Mouse (Mus musculus) activated CD4-positive, CD25-positive, alpha-beta regulatory T cell (primary cell): Measurements from ENCODE around the gene Olfr536. TPM values are rescaled to one million over a fixed set of nuclear protein-coding genes. Genes with fewer than 3 reads are reported as not detected.

Experiments
- polyA plus RNA-seq, 2 experiments: library from polyadenylated mRNA; unstranded; fragments of 100-300 nt; shearing (Covaris generic); gene quantifications; one replicate each; pipeline ENCODE4 v1.2.1; 2017

The Olfr536 gene
- not detected for polyA plus RNA-seq

DNA sequence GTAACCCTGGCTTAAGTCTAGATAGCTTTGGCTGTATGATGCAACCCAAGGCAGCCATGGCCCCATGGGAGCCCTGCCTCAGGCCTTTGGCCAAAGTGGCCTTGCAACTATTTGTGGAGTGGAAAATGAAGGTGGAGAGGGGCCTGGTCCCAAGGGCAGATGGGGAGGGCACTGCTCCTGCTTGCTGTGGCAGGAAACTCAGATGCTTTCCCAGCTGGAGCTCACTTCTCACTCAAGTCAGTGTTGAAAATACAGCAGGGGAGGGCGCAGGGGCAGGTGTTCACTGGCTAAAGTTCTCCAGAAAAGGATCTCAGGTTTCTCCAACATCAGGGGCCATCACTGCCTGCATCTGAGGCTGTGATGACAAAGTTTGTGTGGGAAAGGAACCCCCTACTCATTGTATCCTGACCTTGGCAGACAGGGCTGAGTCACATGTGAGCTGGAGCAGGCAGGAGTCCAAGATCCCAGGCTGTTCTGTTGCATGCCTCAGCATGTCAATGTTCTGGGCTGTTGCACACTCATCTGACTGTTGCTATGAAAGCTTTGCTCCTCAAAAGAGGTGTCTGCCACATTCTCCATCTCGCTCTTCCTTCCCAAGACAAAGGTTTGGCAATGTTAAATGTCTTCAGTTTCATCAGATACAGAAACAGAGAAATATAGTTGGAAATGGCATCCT, at the start of gene Olfr536:
TSS of gene Olfr536 (minus strand) at position 51 of the 676 bp plus-strand sequence.

GRCm38 (mm10) chr7:140483916-140484315, 23.3 kb downstream of the Olfr536 start, which contains the start of gene Olfr535:
Gene Olfr535, plus strand, starts transcription at chr7:140484216.

DNA sequence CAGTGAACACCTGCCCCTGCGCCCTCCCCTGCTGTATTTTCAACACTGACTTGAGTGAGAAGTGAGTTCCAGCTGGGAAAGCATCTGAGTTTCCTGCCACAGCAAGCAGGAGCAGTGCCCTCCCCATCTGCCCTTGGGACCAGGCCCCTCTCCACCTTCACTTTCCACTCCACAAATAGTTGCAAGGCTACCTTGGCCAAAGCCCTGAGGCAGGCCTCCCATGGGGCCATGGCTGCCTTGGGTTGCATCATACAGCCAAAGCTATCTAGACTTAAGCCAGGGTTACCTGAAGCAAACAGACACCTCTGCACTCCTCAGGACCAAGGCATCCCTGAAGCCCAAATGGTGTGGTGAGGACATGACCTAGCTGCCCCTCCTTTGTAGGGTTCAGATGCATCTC, 44.1 kb downstream of the Olfr536 start, which contains the start of gene Olfr533:
TSS of gene Olfr533 (plus strand) at position 301 of the 400 bp plus-strand sequence.

Other genes with a start within 250 kb of the Olfr536 start
- under 1 TPM in 1 of 2 experiments, not detected in 1; 0.10 TPM for gene Olfr525, start 186.5 kb downstream of the Olfr536 start, polyA plus RNA-seq
- not detected for gene Olfr527, start 173.4 kb downstream of the Olfr536 start, polyA plus RNA-seq
- under 1 TPM in 1 of 2 experiments, not detected in 1; 0.21 TPM for gene Olfr60, start 145.7 kb downstream of the Olfr536 start, polyA plus RNA-seq
- under 1 TPM in 1 of 2 experiments, not detected in 1; 0.54 TPM for gene Olfr530, start 131.1 kb downstream of the Olfr536 start, polyA plus RNA-seq
- gene Olfr531, start 104.5 kb downstream of the Olfr536 start, polyA plus RNA-seq = under 1 TPM in 1 of 2 experiments, not detected in 1; 0.14 TPM
- not detected for gene Olfr532, start 85.8 kb downstream of the Olfr536 start, polyA plus RNA-seq
- gene Olfr533, start 44.0 kb downstream of the Olfr536 start, polyA plus RNA-seq = under 1 TPM in 1 of 2 experiments, not detected in 1; 0.23 TPM
- gene Olfr535, start 23.2 kb downstream of the Olfr536 start, polyA plus RNA-seq = not detected
- gene Olfr538, start 60.5 kb upstream of the Olfr536 start, polyA plus RNA-seq = not detected
- under 1 TPM in 1 of 2 experiments, not detected in 1; 0.02 TPM for gene Olfr46, start 93.9 kb upstream of the Olfr536 start, polyA plus RNA-seq
- gene Olfr61, start 121.6 kb upstream of the Olfr536 start, polyA plus RNA-seq = not detected
- not detected for gene Olfr53, start 139.1 kb upstream of the Olfr536 start, polyA plus RNA-seq
- gene Olfr539, start 152.5 kb upstream of the Olfr536 start, polyA plus RNA-seq = under 1 TPM; 0.10 to 0.14 TPM
- under 1 TPM; 0.04 to 0.07 TPM for gene Olfr45, start 174.6 kb upstream of the Olfr536 start, polyA plus RNA-seq
- under 1 TPM in 1 of 2 experiments, not detected in 1; 0.34 TPM for gene Olfr541, start 189.9 kb upstream of the Olfr536 start, polyA plus RNA-seq